Mouse (Mus musculus) small intestine, adult 2 months (tissue): ENCODE data around the gene Patz1.

Experiments used
- CTCF ChIP-seq: fragments of 200-500 bp; IDR thresholded peaks from 2 replicates; pipeline ENCODE4 v1.5.1; 2012; ENCODE audit warnings: low read depth, mild to moderate bottlenecking, control low read depth, inconsistent platforms, low read length, moderate library complexity, mixed read lengths; ENCODE audit not compliant: insufficient replicate concordance, insufficient read length; ENCODE audit errors: extremely low read depth
- POLR2A ChIP-seq: fragments of 200-500 bp; IDR thresholded peaks from 2 replicates; pipeline ENCODE4 v1.6.1; 2012; ENCODE audit warnings: low read depth, mild to moderate bottlenecking, control low read depth, inconsistent platforms, low read length, moderate library complexity

DNA sequence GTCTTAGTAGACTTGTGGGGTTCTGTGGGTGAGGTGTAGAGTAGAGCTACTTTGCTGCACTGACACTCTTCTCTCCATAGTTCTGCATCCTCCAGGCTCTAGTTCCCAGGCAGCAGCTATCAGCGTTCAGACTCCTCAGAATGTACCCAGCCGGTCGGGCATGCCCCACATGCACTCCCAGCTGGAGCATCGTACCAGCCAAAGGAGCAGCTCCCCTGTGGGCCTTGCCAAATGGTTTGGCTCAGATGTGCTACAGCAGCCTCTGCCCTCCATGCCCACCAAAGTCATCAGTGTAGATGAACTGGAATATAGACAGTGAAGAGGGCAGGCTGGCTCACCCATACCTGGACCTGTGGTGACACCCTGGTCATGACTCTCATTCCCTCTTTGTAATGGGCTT is 44.9 kb upstream of the Patz1 start:
- no peak for TF ChIP-seq POLR2A
- no peak for TF ChIP-seq CTCF
